13 mouse cellular contexts compared by ENCODE assay signal in the genomic region with DNA sequence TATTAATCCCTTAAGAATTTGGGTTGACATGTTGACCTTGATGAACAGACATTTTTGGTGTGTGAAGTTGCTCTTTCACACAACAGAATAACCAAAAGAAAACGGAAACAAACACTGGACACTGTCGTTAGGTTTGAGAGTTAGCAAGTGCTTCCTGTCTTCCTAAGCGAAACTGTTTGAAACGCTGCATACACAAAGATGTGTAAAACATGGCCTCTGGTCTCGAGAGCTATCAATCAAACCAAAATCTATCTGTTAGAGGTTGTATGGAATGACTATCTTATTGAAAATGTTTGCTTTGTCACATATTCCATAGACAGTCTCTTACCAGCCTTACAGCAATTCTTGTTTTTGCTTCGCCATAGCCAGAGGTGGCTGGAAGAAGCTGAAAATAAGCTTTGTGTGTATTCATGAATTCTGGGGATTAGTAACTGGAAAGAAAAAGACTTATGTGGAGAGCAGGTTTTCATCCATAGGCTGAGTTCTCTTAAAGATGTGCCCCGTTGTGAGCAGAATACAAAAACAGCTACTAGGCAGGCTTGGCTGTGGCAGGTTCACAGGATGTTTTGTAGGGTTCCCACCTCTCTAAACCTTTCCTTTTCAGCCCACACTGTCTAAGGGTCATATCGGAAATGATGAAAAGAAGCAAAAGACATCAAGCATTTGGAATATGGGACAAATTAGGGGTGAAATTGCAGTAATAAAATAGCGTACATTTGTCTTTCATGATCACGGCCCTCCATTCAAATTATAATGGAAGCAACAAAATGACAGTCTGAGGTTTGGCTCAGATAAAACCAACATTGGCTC.
DNase-seq lines count a peak whose midpoint lies in the region; ATAC-seq lines count a peak whose summit lies in the region.
"Had no signal": no experiment of that assay in that cellular context is flagged by ENCODE, and none has a peak within 500 bp of the region (broad histone marks: within the 10 kb centered on the region; RNA-seq: fewer than 3 reads in every experiment).

No protein-coding gene starts in this region.

- H3K27me3 ChIP-seq in hindbrain, embryonic 13.5 days = no peaks in the 10 kb centered on the region
- no peaks in the 10 kb centered on the region for H3K27me3 ChIP-seq in neural tube, embryonic 12.5 days (replicated peaks)
- no peaks in the 10 kb centered on the region for H3K27me3 ChIP-seq in limb, embryonic 10.5 days (ENCODE audit: low read depth, poor library complexity, severe bottlenecking)

- no peaks in the 10 kb centered on the region for H3K36me3 ChIP-seq in hindbrain, embryonic 13.5 days
- H3K36me3 ChIP-seq in neural tube, embryonic 12.5 days = no peaks in the 10 kb centered on the region
- H3K36me3 ChIP-seq in limb, embryonic 10.5 days = no peaks in the 10 kb centered on the region

- no peaks in the 10 kb centered on the region for H3K9me3 ChIP-seq in hindbrain, embryonic 13.5 days
- H3K9me3 ChIP-seq in neural tube, embryonic 12.5 days = no peaks in the 10 kb centered on the region
- no peaks in the 10 kb centered on the region for H3K9me3 ChIP-seq in limb, embryonic 10.5 days (replicated peaks)

- peak; percentile 45 for DNase-seq in cerebellum, adult 8-10 months
- DNase-seq in cerebellum, adult 11-12 months = no peak
- DNase-seq in cerebellum, postnatal 25 days = peak; percentile 38 to 51
- no peak for DNase-seq in lung, postnatal 25 days (ENCODE audit: low spot score)
- DNase-seq in limb, embryonic 10.5 days (ENCODE audit: low spot score) = no peak
- DNase-seq: heart, postnatal 10 days; liver; lung, postnatal 14 days; right cerebral cortex, postnatal 14 days had no signal

- H3K27ac ChIP-seq in hindbrain, embryonic 13.5 days = peak overlapping the region; percentile 84
- 0 out of 2 replicates have a peak overlapping the region, but pooled peaks have one; percentile 27 for H3K27ac ChIP-seq in neural tube, embryonic 12.5 days
- no peak overlapping the region for H3K27ac ChIP-seq in limb, embryonic 10.5 days
- H3K27ac ChIP-seq: stomach, postnatal 0 days had no signal

- peaks cover 14% of the 10 kb centered on the region for H3K4me1 ChIP-seq in hindbrain, embryonic 13.5 days (replicated peaks)
- H3K4me1 ChIP-seq in neural tube, embryonic 12.5 days = peaks cover 4% of the 10 kb centered on the region; the same call in 1 of the 2 replicates
- no peaks in the 10 kb centered on the region for H3K4me1 ChIP-seq in limb, embryonic 10.5 days

- 31% methylated on average over 10 of the region's 10 CpGs for WGBS in hindbrain, embryonic 13.5 days
- 36% methylated on average over 10 of the region's 10 CpGs for WGBS in neural tube, embryonic 12.5 days
- 77% methylated on average over 10 of the region's 10 CpGs for WGBS in limb, embryonic 10.5 days

- H3K9ac ChIP-seq in hindbrain, embryonic 13.5 days = peak overlapping the region; percentile 13; the same call in 1 of the 2 replicates
- no peak overlapping the region for H3K9ac ChIP-seq in neural tube, embryonic 12.5 days

- peak; percentile 50; the same call in 1 of the 2 replicates for ATAC-seq in hindbrain, embryonic 13.5 days (ENCODE audit: low FRiP score)
- ATAC-seq in neural tube, embryonic 12.5 days (ENCODE audit: low FRiP score, low read depth) = peak; percentile 46; the same call in 1 of the 2 replicates
- no peak for ATAC-seq in erythroid progenitor cell, adult 5-6 weeks (replicated peaks; ENCODE audit: low FRiP score, poor library complexity, severe bottlenecking)

- H3K4me3 ChIP-seq in hindbrain, embryonic 13.5 days = no peak overlapping the region
- H3K4me3 ChIP-seq in neural tube, embryonic 12.5 days = no peak overlapping the region
- H3K4me3 ChIP-seq in limb, embryonic 10.5 days = no peak overlapping the region

- peak overlapping the region; percentile 20 for H3K4me2 ChIP-seq in hindbrain, embryonic 13.5 days
- peak overlapping the region; percentile 21 for H3K4me2 ChIP-seq in neural tube, embryonic 12.5 days (replicated peaks)

Comparison
In these comparisons a context has a peak if more than half of its experiments do, and no peak if none do; other contexts are left out.
1. DNase-seq: peak in cerebellum, adult 8-10 months (single experiment) and cerebellum, postnatal 25 days (2 of 2); none in cerebellum, adult 11-12 months (single experiment), lung, postnatal 25 days (single experiment) and limb, embryonic 10.5 days (single experiment).